Mouse (Mus musculus) limb, embryonic 14.5 days (tissue): Measurements from ENCODE around the gene Ing1. TPM values are rescaled to one million over a fixed set of nuclear protein-coding genes. Genes with fewer than 3 reads are reported as not detected.

Experiments
- ATAC-seq: fragments of 200-750 bp; cut with Nextera tagmentation; 2 replicates; pipeline ENCODE4 v1.8.0; 2017; ENCODE audit warnings: low read depth, moderate number of reproducible peaks, moderate TSS enrichment; ENCODE audit not compliant: low FRiP score
- DNase-seq: peaks from one replicate; pipeline ENCODE4 v3.0.0-alpha.2; 2015; ENCODE audit warnings: low spot score
- H3K27ac ChIP-seq: fragments of 300-500 bp; sonication (generic); replicated peaks from 2 replicates; pipeline ENCODE4 v1.5.1; 2014; ENCODE audit warnings: low read depth, mild to moderate bottlenecking, low read length, moderate library complexity, mixed read lengths
- H3K27me3 ChIP-seq: fragments of 300-500 bp; sonication (generic); 2 replicates; pipeline ENCODE4 v1.6.1; 2014; ENCODE audit warnings: low read length, mixed read lengths; ENCODE audit not compliant: control insufficient read depth, insufficient read depth
- H3K36me3 ChIP-seq: fragments of 300-500 bp; sonication (generic); 2 replicates; pipeline ENCODE4 v1.6.1; 2014; ENCODE audit warnings: mild to moderate bottlenecking, low read length, moderate library complexity, mixed read lengths; ENCODE audit not compliant: control insufficient read depth, insufficient read depth
- H3K4me1 ChIP-seq: fragments of 300-500 bp; sonication (generic); 2 replicates; pipeline ENCODE4 v1.6.1; 2014; ENCODE audit warnings: antibody characterized with exemption, low read length, mixed read lengths; ENCODE audit not compliant: control insufficient read depth, insufficient read depth
- H3K4me2 ChIP-seq: fragments of 300-500 bp; sonication (generic); replicated peaks from 2 replicates; pipeline ENCODE4 v1.6.1; 2014; ENCODE audit warnings: low read depth, mild to moderate bottlenecking, low read length, moderate library complexity; ENCODE audit not compliant: severe bottlenecking
- H3K4me3 ChIP-seq: fragments of 300-500 bp; sonication (generic); replicated peaks from 2 replicates; pipeline ENCODE4 v1.5.1; 2014; ENCODE audit warnings: low read length
- H3K9ac ChIP-seq: fragments of 300-500 bp; sonication (generic); 2 replicates; pipeline ENCODE4 v1.6.1; 2014; ENCODE audit warnings: mild to moderate bottlenecking, low read depth, low read length, moderate library complexity; ENCODE audit not compliant: severe bottlenecking
- H3K9me3 ChIP-seq: fragments of 300-500 bp; sonication (generic); 2 replicates; pipeline ENCODE4 v1.6.1; 2016; ENCODE audit warnings: low read length; ENCODE audit not compliant: control insufficient read depth
- POLR2A ChIP-seq: fragments of 200-500 bp; IDR thresholded peaks from 2 replicates; pipeline ENCODE4 v1.8.0; 2012; ENCODE audit warnings: inconsistent platforms, mild to moderate bottlenecking, moderate library complexity, borderline replicate concordance; ENCODE audit not compliant: insufficient read depth, insufficient read length; ENCODE audit errors: extremely low read depth
- WGBS: fragments of 180-500 bp; shearing (Covaris S2); extraction: QIAGEN DNeasy Blood & Tissue Kit; methylation state at CpG from one replicate; pipeline ENCODE4 v1.1.7; 2014; 5-methylcytosine and 5-hydroxymethylcytosine counted together
- polyA plus RNA-seq, 2 experiments: library from polyadenylated mRNA; depleted of rRNA in 1 of 2; stranded (reverse) in 1 of 2; unstranded in 1 of 2; fragments of >200 nt; fragmentation: Nextera tagmentation in 1 of 2; extraction: Ambion mirVana in 1 of 2; gene quantifications; 2 replicates each; pipeline versions ENCODE4 v1.2.1 to v1.2.3; 2012 to 2014

Ing1 gene
- polyA plus RNA-seq, 2 experiments: 42.9 to 63.6 TPM

- ATAC-seq: no peak
- Histone ChIP-seq H3K36me3 (peaks cover 29% of the 10 kb centered on the region), H3K27me3 (no peaks in the 10 kb centered on the region), H3K4me2 (no peak overlapping the region), H3K9ac (no peak overlapping the region), H3K9me3 (no peaks in the 10 kb centered on the region), H3K4me3 (no peak overlapping the region), H3K27ac (no peak overlapping the region), H3K4me1 (no peaks in the 10 kb centered on the region)
- no peak for DNase-seq
- no peak for TF ChIP-seq POLR2A
- WGBS: 82% methylated on average over 3 of the region's 3 CpGs
Measured at GRCm38 (mm10) chr8:11523331-11523730, 32.0 kb upstream of the Ing1 start.

GRCm38 (mm10) chr8:11530155-11530770 is 25.1 kb upstream of the Ing1 start:
- TF ChIP-seq POLR2A: no peak

GRCm38 (mm10) chr8:11530849-11531248 is 24.5 kb upstream of the Ing1 start:
- peaks cover 38% of the 10 kb centered on the region for H3K36me3 ChIP-seq
- H3K4me2 ChIP-seq: no peak overlapping the region
- H3K4me1 ChIP-seq: no peaks in the 10 kb centered on the region
- ATAC-seq (no peak), DNase-seq (no peak)
- TF ChIP-seq POLR2A: no peak
- no peak overlapping the region for H3K27ac ChIP-seq
- H3K4me3 ChIP-seq: no peak overlapping the region
- no peaks in the 10 kb centered on the region for H3K27me3 ChIP-seq
- H3K9me3 ChIP-seq: no peaks in the 10 kb centered on the region
- WGBS: 82% methylated on average over 4 of the region's 4 CpGs
- H3K9ac ChIP-seq: no peak overlapping the region

More at GRCm38 (mm10) chr8:11530155-11530770, 25.1 kb upstream of the Ing1 start:
- DNase-seq (no peak), ATAC-seq (no peak)
- H3K4me3 ChIP-seq: no peak overlapping the region
- H3K9me3 ChIP-seq: no peaks in the 10 kb centered on the region
- 86% methylated on average over 18 of the region's 18 CpGs for WGBS
- H3K9ac ChIP-seq: no peak overlapping the region
- H3K4me1 ChIP-seq: no peaks in the 10 kb centered on the region
- H3K4me2 ChIP-seq: no peak overlapping the region
- no peaks in the 10 kb centered on the region for H3K27me3 ChIP-seq
- H3K36me3 ChIP-seq: peaks cover 37% of the 10 kb centered on the region
- no peak overlapping the region for H3K27ac ChIP-seq

- no peaks in the 10 kb centered on the region for H3K27me3 ChIP-seq
- no peak overlapping the region for H3K9ac ChIP-seq
- no peak overlapping the region for H3K4me3 ChIP-seq
- 55% methylated on average over 9 of the region's 9 CpGs for WGBS
- no peaks in the 10 kb centered on the region for H3K4me1 ChIP-seq
- H3K27ac ChIP-seq: no peak overlapping the region
- ATAC-seq (no peak), DNase-seq (no peak)
- H3K36me3 ChIP-seq: peaks cover 45% of the 10 kb centered on the region
- H3K4me2 ChIP-seq: no peak overlapping the region
- TF ChIP-seq POLR2A: no peak
- H3K9me3 ChIP-seq: no peaks in the 10 kb centered on the region
Measured at GRCm38 (mm10) chr8:11534494-11534893, 20.9 kb upstream of the Ing1 start.

GRCm38 (mm10) chr8:11539049-11539448 is 16.3 kb upstream of the Ing1 start:
- H3K36me3 ChIP-seq: peaks cover 57% of the 10 kb centered on the region
- no peak overlapping the region for H3K4me3 ChIP-seq
- no peaks in the 10 kb centered on the region for H3K9me3 ChIP-seq
- DNase-seq (no peak), ATAC-seq (no peak)
- H3K9ac ChIP-seq: no peak overlapping the region
- WGBS: 91% methylated on average over 4 of the region's 4 CpGs
- no peaks in the 10 kb centered on the region for H3K4me1 ChIP-seq
- H3K4me2 ChIP-seq: no peak overlapping the region
- H3K27me3 ChIP-seq: no peaks in the 10 kb centered on the region
- no peak overlapping the region for H3K27ac ChIP-seq
- TF ChIP-seq POLR2A: no peak
